Mouse (Mus musculus): ENCODE measurements around the gene Pla2g2c. TPM values are rescaled to one million over a fixed set of nuclear protein-coding genes. Genes with fewer than 3 reads are reported as not detected.

Gene Pla2g2c
- polyA plus RNA-seq, 1 experiment from 2014 or later, result 0.41 TPM

DNA sequence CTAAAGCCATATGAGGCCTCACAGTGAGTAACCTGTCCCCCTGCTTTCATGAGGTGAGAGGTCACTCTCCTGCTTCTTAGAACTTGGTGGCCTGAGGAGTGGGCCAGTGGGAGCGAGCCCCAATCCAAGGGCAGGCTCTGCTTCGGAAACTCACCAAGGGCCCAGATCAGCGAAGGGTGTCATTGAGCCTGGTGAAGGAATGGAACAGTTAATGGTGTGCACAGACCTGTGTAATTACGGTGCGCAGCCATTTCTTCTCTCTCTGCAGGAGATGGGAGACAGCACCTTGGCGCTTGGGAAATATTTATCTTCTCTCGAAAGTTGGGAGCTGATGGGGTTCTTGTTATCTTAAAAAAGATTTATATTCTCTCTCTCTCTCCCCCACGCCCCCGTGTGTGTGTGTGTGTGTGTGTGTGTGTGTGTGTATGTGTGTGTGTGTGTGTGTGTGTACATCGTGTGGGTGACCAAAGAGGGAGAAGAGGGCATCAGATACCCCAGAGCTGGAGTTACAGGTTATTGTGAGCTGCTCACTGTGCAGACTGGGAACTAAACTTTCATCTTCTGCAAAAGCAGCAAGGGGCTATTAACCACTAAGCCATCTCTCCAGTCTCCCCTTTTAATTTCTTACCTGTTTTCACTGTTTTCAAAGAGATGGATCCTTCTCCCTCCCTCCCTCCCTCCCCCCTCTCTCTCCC lies 27.3 kb upstream of the Pla2g2c start:
- Histone ChIP-seq H3K9me3 (no peaks in the 10 kb centered on the region), H3K4me2 (replicated peaks) (no peak overlapping the region), H3K36me3 (no peaks in the 10 kb centered on the region), H3K9ac (no peak overlapping the region), H3K4me1 (no peaks in the 10 kb centered on the region), H3K27ac (no peak overlapping the region), H3K4me3 (no peak overlapping the region), H3K27me3 (peaks cover 25% of the 10 kb centered on the region)
- 33% methylated on average over 8 of the region's 10 CpGs for WGBS
- ATAC-seq (ENCODE audit: insufficient number of reproducible peaks, insufficient read depth, low FRiP score, low TSS enrichment), result no peak

GRCm38 (mm10) chr4:138698296-138698695 lies 26.3 kb upstream of the Pla2g2c start:
- no peak for ATAC-seq (ENCODE audit: insufficient number of reproducible peaks, insufficient read depth, low FRiP score, low TSS enrichment)
- WGBS, result 56% methylated on average over 2 of the region's 2 CpGs

GRCm38 (mm10) chr4:138700184-138700982 lies 24.2 kb upstream of the Pla2g2c start:
- H3K9me3 ChIP-seq, result no peaks in the 10 kb centered on the region
- H3K27ac ChIP-seq, result no peak overlapping the region
- H3K9ac ChIP-seq, result no peak overlapping the region
- H3K27me3 ChIP-seq, result peaks cover 15% of the 10 kb centered on the region; the same call in 1 of the 2 replicates
- H3K4me1 ChIP-seq, result no peaks in the 10 kb centered on the region
- no peak overlapping the region for H3K4me2 ChIP-seq (replicated peaks)
- no peaks in the 10 kb centered on the region for H3K36me3 ChIP-seq
- 23% methylated on average over 15 of the region's 15 CpGs for WGBS
- ATAC-seq (ENCODE audit: insufficient number of reproducible peaks, insufficient read depth, low FRiP score, low TSS enrichment), result no peak
- no peak overlapping the region for H3K4me3 ChIP-seq

More at GRCm38 (mm10) chr4:138698296-138698695, 26.3 kb upstream of the Pla2g2c start:
- Histone ChIP-seq H3K9me3 (no peaks in the 10 kb centered on the region), H3K27me3 (peaks cover 19% of the 10 kb centered on the region; the same call in 1 of the 2 replicates), H3K4me1 (no peaks in the 10 kb centered on the region), H3K36me3 (no peaks in the 10 kb centered on the region), H3K9ac (no peak overlapping the region), H3K4me3 (no peak overlapping the region), H3K27ac (no peak overlapping the region), H3K4me2 (replicated peaks) (no peak overlapping the region)

DNA sequence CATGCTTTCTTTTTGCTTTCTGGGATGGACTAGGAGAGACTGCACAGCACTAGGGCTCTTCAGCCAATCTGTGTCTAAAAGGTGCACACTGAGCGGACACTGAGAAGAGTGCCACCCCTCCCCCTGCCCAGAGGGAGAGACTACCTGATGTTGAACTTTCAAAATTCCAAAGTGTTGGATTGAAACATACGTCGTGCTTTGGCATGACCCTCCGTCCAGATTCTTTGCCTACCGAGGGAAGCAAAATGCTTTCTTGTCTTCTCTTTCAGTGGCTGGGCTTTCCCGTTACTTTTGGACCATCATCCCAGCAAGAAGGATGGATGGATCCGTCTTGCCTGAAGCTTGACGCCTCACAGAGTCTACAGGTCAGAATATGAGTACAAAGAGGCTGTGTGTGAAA lies 23.5 kb upstream of the Pla2g2c start:
- Histone ChIP-seq H3K9ac (no peak overlapping the region), H3K4me1 (no peaks in the 10 kb centered on the region), H3K36me3 (no peaks in the 10 kb centered on the region), H3K4me3 (no peak overlapping the region), H3K4me2 (replicated peaks) (no peak overlapping the region), H3K9me3 (no peaks in the 10 kb centered on the region), H3K27me3 (peaks cover 12% of the 10 kb centered on the region; the same call in 1 of the 2 replicates), H3K27ac (no peak overlapping the region)
- ATAC-seq (ENCODE audit: insufficient number of reproducible peaks, insufficient read depth, low FRiP score, low TSS enrichment), result no peak
- 65% methylated on average over 8 of the region's 8 CpGs for WGBS

DNA sequence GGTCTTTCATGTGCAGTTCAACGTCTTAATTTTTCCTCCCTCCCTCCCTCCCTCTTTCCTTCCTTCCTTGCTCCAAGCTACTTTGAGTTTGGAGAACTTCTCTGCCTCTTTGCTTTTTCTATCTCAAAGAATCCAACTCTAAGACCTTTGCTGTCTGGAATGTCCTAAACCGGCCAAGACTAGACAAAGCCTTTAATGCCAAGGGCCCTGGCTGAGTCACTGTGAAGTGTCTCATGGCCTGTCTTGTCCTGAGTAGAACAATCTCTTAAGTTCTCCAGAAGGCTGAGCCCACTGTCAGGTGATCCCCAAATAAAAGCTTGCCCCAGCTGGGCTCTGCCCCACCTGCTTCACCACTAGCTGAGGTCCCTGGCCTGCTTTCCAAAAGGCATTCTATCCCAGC lies 22.6 kb upstream of the Pla2g2c start:
- Histone ChIP-seq H3K4me2 (replicated peaks) (no peak overlapping the region), H3K27ac (no peak overlapping the region), H3K27me3 (peaks cover 4% of the 10 kb centered on the region; the same call in 1 of the 2 replicates), H3K4me3 (no peak overlapping the region), H3K9ac (no peak overlapping the region), H3K4me1 (no peaks in the 10 kb centered on the region), H3K9me3 (no peaks in the 10 kb centered on the region), H3K36me3 (no peaks in the 10 kb centered on the region)
- ATAC-seq (ENCODE audit: insufficient number of reproducible peaks, insufficient read depth, low FRiP score, low TSS enrichment), result no peak
- 79% methylated on average over 2 of the region's 2 CpGs for WGBS

- H3K9me3 ChIP-seq, result no peaks in the 10 kb centered on the region
- ATAC-seq (ENCODE audit: insufficient number of reproducible peaks, insufficient read depth, low FRiP score, low TSS enrichment), result no peak
- H3K36me3 ChIP-seq, result no peaks in the 10 kb centered on the region
- H3K27me3 ChIP-seq, result no peaks in the 10 kb centered on the region
- no peak overlapping the region for H3K27ac ChIP-seq
- H3K4me1 ChIP-seq, result no peaks in the 10 kb centered on the region
- H3K9ac ChIP-seq, result no peak overlapping the region
- no peak overlapping the region for H3K4me2 ChIP-seq (replicated peaks)
- WGBS, result 82% methylated on average over 8 of the region's 8 CpGs
- H3K4me3 ChIP-seq, result no peak overlapping the region
Measured at GRCm38 (mm10) chr4:138702528-138702927, 22.1 kb upstream of the Pla2g2c start.

DNA sequence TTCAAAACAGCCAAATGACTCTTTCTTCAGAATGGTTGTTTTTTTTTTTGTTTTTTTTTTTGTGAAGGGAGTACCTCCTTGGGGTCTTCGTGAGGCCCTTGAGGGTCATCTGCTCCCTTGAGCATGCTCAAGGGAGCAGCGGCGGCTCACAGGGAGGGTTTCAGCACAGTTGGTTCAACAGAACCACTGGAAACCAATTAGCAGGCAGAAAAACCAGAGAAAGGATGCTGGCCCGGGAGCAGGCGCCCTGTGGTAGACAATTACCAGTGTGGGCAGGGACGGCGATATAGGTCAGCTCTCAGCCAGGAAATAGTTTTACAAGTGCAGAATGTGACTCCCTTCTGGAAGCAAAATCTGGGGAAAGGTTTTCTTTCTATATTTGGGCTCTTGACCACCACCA lies 21.0 kb upstream of the Pla2g2c start:
- Histone ChIP-seq H3K27me3 (no peaks in the 10 kb centered on the region), H3K36me3 (no peaks in the 10 kb centered on the region), H3K27ac (no peak overlapping the region), H3K9me3 (no peaks in the 10 kb centered on the region), H3K4me1 (no peaks in the 10 kb centered on the region), H3K4me2 (replicated peaks) (no peak overlapping the region), H3K4me3 (no peak overlapping the region), H3K9ac (no peak overlapping the region)
- 60% methylated on average over 7 of the region's 7 CpGs for WGBS
- ATAC-seq (ENCODE audit: insufficient number of reproducible peaks, insufficient read depth, low FRiP score, low TSS enrichment), result no peak

DNA sequence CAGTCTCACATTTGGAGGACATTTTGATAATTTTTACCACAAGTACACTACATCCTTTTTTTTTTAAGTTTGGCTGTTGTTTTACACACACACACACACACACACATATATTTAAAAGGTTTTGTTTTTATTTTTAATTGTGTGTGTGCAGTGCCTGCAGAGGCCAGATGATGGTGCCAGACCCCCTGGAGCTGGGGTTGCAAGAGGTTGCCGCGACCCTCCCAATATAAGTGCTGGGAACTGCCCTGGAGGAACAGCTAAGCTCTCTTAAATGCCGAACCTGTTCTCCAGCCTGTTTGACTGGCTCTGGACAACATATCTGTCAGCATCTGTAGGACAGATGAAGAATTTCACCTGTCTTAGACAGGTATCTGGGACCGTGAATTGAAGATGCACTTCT lies 20.4 kb upstream of the Pla2g2c start:
- ATAC-seq (ENCODE audit: insufficient number of reproducible peaks, insufficient read depth, low FRiP score, low TSS enrichment), result no peak
- Histone ChIP-seq H3K4me1 (no peaks in the 10 kb centered on the region), H3K36me3 (no peaks in the 10 kb centered on the region), H3K9me3 (no peaks in the 10 kb centered on the region), H3K27ac (no peak overlapping the region), H3K4me2 (replicated peaks) (no peak overlapping the region), H3K9ac (no peak overlapping the region), H3K27me3 (no peaks in the 10 kb centered on the region), H3K4me3 (no peak overlapping the region)
- WGBS, result 78% methylated on average over 4 of the region's 4 CpGs

DNA sequence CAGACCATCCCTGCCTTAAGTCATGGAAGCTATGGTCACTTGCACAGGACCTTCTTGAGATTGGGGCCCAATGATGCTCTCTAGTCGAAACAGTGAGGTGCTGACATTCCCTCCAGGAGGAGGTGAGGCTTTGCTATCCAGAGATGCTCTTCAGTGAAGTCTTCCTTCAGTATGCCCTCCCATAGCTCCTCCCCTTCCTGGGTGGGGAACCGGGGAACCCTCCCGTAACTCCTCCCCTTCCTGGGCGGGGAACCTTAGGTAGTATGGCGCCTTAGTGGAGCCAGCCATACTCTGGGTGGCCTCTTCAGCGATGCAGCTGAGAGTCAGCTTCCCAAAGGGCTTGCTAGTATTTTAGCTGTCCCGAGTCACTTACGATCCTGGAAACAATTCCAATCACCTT lies 18.0 kb upstream of the Pla2g2c start:
- Histone ChIP-seq H3K36me3 (no peaks in the 10 kb centered on the region), H3K4me1 (peaks cover 5% of the 10 kb centered on the region; the same call in 1 of the 2 replicates), H3K4me2 (replicated peaks) (no peak overlapping the region), H3K9me3 (no peaks in the 10 kb centered on the region), H3K9ac (no peak overlapping the region), H3K27ac (no peak overlapping the region), H3K4me3 (no peak overlapping the region), H3K27me3 (no peaks in the 10 kb centered on the region)
- no peak for ATAC-seq (ENCODE audit: insufficient number of reproducible peaks, insufficient read depth, low FRiP score, low TSS enrichment)
- 97% methylated on average over 8 of the region's 8 CpGs for WGBS

DNA sequence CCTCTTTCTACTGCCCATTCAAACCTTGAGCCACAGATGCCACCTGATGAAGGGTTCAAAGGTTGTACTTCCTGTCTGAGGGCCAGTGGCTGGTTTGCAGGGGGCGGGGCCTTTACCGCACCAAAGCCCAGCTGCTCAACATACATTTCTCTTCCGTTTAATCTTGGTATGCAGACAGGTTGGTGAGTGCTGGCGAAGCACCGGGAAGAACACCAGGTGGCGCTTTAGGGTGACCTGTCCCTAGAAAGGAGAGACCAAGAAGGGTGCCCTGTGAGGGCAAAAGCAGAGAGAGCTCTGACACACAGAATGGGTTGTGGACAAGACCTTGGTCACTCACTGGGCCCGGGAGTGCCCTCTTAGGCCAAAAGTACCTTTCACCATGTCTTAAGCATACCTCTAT lies 16.0 kb upstream of the Pla2g2c start:
- Histone ChIP-seq H3K4me3 (no peak overlapping the region), H3K27ac (no peak overlapping the region), H3K27me3 (no peaks in the 10 kb centered on the region), H3K4me2 (replicated peaks) (no peak overlapping the region), H3K9me3 (no peaks in the 10 kb centered on the region), H3K36me3 (no peaks in the 10 kb centered on the region), H3K4me1 (peaks cover 5% of the 10 kb centered on the region; the same call in 1 of the 2 replicates), H3K9ac (no peak overlapping the region)
- no peak for ATAC-seq (ENCODE audit: insufficient number of reproducible peaks, insufficient read depth, low FRiP score, low TSS enrichment)
- WGBS, result 13% methylated on average over 7 of the region's 7 CpGs

DNA sequence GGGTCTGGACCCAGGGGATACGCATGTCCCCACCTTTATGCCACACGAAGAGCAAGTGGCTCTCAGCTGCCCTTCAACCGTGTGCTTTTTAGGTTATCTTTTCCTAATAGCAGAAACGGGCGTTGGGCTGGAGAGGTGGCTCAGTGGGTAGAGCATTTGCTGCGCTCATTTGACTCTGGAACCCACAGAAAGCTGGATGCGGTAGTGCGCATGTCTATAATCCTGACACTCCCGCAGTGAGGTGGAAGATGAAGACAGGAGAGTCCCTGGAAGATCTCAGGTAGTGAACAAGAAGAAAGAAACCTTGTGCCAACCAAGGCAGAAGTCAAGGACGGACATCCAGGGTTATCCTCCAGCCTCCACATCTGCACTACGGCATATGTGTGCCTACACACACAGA lies 15.3 kb upstream of the Pla2g2c start:
- ATAC-seq (ENCODE audit: insufficient number of reproducible peaks, insufficient read depth, low FRiP score, low TSS enrichment), result no peak

GRCm38 (mm10) chr4:138709944-138710343 lies 14.6 kb upstream of the Pla2g2c start:
- no peaks in the 10 kb centered on the region for H3K27me3 ChIP-seq
- H3K9ac ChIP-seq, result no peak overlapping the region
- no peaks in the 10 kb centered on the region for H3K9me3 ChIP-seq
- H3K4me1 ChIP-seq, result peaks cover 5% of the 10 kb centered on the region; the same call in 1 of the 2 replicates
- no peak overlapping the region for H3K27ac ChIP-seq
- ATAC-seq (ENCODE audit: insufficient number of reproducible peaks, insufficient read depth, low FRiP score, low TSS enrichment), result no peak
- H3K36me3 ChIP-seq, result no peaks in the 10 kb centered on the region
- H3K4me2 ChIP-seq (replicated peaks), result no peak overlapping the region
- H3K4me3 ChIP-seq, result no peak overlapping the region
- 69% methylated on average over 7 of the region's 7 CpGs for WGBS

More for the DNA sequence above, 15.3 kb upstream of the Pla2g2c start:
- Histone ChIP-seq H3K4me2 (replicated peaks) (no peak overlapping the region), H3K9ac (no peak overlapping the region), H3K4me1 (peaks cover 5% of the 10 kb centered on the region; the same call in 1 of the 2 replicates), H3K27ac (no peak overlapping the region), H3K36me3 (no peaks in the 10 kb centered on the region), H3K9me3 (no peaks in the 10 kb centered on the region), H3K4me3 (no peak overlapping the region), H3K27me3 (no peaks in the 10 kb centered on the region)
- 85% methylated on average over 11 of the region's 11 CpGs for WGBS

Measured in embryonic facial prominence, embryonic 12.5 days (tissue).